Comparison of ENCODE assay signal across 11 mouse cellular contexts in the genomic region with DNA sequence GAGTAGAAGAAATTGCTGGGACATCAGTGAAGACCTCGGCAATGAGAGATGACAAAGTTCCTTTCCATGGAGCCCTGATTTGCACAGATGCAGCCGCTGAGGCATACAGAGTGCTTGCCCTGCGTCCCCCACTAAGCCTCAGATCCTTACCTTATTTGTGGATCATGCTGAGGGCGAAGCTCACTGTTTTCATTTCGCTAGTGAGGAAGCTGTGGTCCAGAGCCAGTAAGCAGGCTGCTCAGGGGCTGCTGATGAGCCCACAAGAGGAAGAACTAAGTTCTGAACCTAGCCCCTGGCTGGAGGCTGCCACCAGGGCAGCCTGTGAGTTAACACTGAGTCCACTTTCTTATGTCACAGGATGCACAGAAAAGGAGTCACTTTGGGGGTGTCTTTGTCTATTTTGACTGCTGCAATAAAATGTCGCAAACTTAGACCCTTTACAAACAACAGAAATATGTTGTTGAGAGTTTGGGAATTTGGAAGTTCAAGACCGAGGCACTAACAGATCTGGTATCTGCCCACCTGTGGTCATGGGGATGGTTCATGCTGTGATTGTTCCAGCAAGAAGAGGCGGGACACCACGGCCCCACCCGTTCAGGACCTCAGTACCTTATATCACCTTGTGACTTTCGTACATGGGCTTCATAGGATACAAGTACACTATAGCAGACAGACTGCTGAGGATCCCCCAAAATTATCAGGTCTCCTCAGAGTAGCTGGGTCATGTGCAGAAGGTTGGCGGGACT.
DNase-seq lines count a peak whose midpoint lies in the region; ATAC-seq lines count a peak whose summit lies in the region.
"Had no signal": no experiment of that assay in that cellular context is flagged by ENCODE, and none has a peak within 500 bp of the region (broad histone marks: within the 10 kb centered on the region; RNA-seq: fewer than 3 reads in every experiment).

No protein-coding gene starts in this region.

- no peaks in the 10 kb centered on the region for H3K9me3 ChIP-seq in lung, embryonic 16.5 days (ENCODE audit: control insufficient read depth, low read length)
- peaks cover 6% of the 10 kb centered on the region; the same call in 1 of the 2 replicates for H3K9me3 ChIP-seq in limb, embryonic 13.5 days
- H3K9me3 ChIP-seq in forebrain, embryonic 14.5 days (replicated peaks; ENCODE audit: control insufficient read depth, low read length) = no peaks in the 10 kb centered on the region

- peak overlapping the region; percentile 86 for H3K27ac ChIP-seq in lung, embryonic 16.5 days (ENCODE audit: low read length)
- H3K27ac ChIP-seq in limb, embryonic 13.5 days = peak overlapping the region; percentile 58; the same call in 1 of the 2 replicates
- no peak overlapping the region for H3K27ac ChIP-seq in forebrain, embryonic 14.5 days (ENCODE audit: low read depth, low read length)

- no peak for ATAC-seq in lung, embryonic 16.5 days (ENCODE audit: low read depth)
- peak; percentile 39 for ATAC-seq in common myeloid progenitor, adult 5-6 weeks (replicated peaks; ENCODE audit: low read depth, poor library complexity, severe bottlenecking)
- ATAC-seq in limb, embryonic 13.5 days (ENCODE audit: low FRiP score, low read depth) = no peak
- ATAC-seq in forebrain, embryonic 14.5 days = no peak

- no peaks in the 10 kb centered on the region for H3K27me3 ChIP-seq in lung, embryonic 16.5 days (ENCODE audit: control insufficient read depth, insufficient read depth, low read depth, low read length)
- H3K27me3 ChIP-seq in limb, embryonic 13.5 days = no peaks in the 10 kb centered on the region
- no peaks in the 10 kb centered on the region for H3K27me3 ChIP-seq in splenic B cell, adult 2 months (ENCODE audit: control insufficient read depth, insufficient read depth, low read length, poor library complexity, severe bottlenecking)
- no peaks in the 10 kb centered on the region for H3K27me3 ChIP-seq in forebrain, embryonic 14.5 days (replicated peaks; ENCODE audit: control insufficient read depth, insufficient read depth, low read length)

- no peak overlapping the region for H3K4me3 ChIP-seq in lung, embryonic 16.5 days (ENCODE audit: low read length)
- H3K4me3 ChIP-seq in limb, embryonic 13.5 days = no peak overlapping the region
- H3K4me3 ChIP-seq in forebrain, embryonic 14.5 days (ENCODE audit: low read depth, low read length) = no peak overlapping the region

- no peak overlapping the region for H3K9ac ChIP-seq in lung, embryonic 16.5 days (ENCODE audit: low read length)
- no peak overlapping the region for H3K9ac ChIP-seq in limb, embryonic 13.5 days
- H3K9ac ChIP-seq in forebrain, embryonic 14.5 days (ENCODE audit: low read length) = no peak overlapping the region

- H3K4me1 ChIP-seq in lung, embryonic 16.5 days (replicated peaks; ENCODE audit: control insufficient read depth, insufficient read depth, low read length) = peaks cover 27% of the 10 kb centered on the region
- H3K4me1 ChIP-seq in limb, embryonic 13.5 days = peaks cover 34% of the 10 kb centered on the region
- H3K4me1 ChIP-seq in forebrain, embryonic 14.5 days (ENCODE audit: control insufficient read depth, insufficient read depth, low read length) = peaks cover 12% of the 10 kb centered on the region

- WGBS in lung, embryonic 16.5 days = 67% methylated on average over 12 of the region's 12 CpGs
- WGBS in limb, embryonic 13.5 days = 78% methylated on average over 12 of the region's 12 CpGs
- WGBS in forebrain, embryonic 14.5 days = 84% methylated on average over 12 of the region's 12 CpGs

- H3K36me3 ChIP-seq in lung, embryonic 16.5 days (ENCODE audit: control insufficient read depth, insufficient read depth, low read length) = no peaks in the 10 kb centered on the region
- H3K36me3 ChIP-seq in limb, embryonic 13.5 days = no peaks in the 10 kb centered on the region
- no peaks in the 10 kb centered on the region for H3K36me3 ChIP-seq in splenic B cell, adult 2 months (ENCODE audit: control insufficient read depth, insufficient read depth, low read length, poor library complexity, severe bottlenecking)
- no peaks in the 10 kb centered on the region for H3K36me3 ChIP-seq in forebrain, embryonic 14.5 days (ENCODE audit: control insufficient read depth, insufficient read depth, low read length)

- no peak overlapping the region for H3K4me2 ChIP-seq in lung, embryonic 16.5 days (ENCODE audit: low read depth, low read length)
- H3K4me2 ChIP-seq in limb, embryonic 13.5 days (replicated peaks) = no peak overlapping the region
- H3K4me2 ChIP-seq in forebrain, embryonic 14.5 days (ENCODE audit: low read length) = no peak overlapping the region

- DNase-seq in lung, postnatal 25 days (ENCODE audit: low spot score) = no peak
- peak; percentile 46 for DNase-seq in splenic B cell, adult 2 months (ENCODE audit: low read depth, low spot score)
- DNase-seq in gastrocnemius, postnatal 4 days (ENCODE audit: low spot score in 2 of 2) = no peak
- DNase-seq in forebrain, embryonic 14.5 days (ENCODE audit: low spot score) = no peak
- DNase-seq: adrenal gland, adult 2 months; gastrocnemius, postnatal 14 days; layer of hippocampus, adult 9-11 months; right cerebral cortex, postnatal 4 days had no signal
